Mouse (Mus musculus): Measurements from ENCODE around the gene Dip2c. TPM values are rescaled to one million over a fixed set of nuclear protein-coding genes. Genes with fewer than 3 reads are reported as not detected.

The Dip2c gene
- total RNA-seq, 1 experiment, result 10.6 TPM

DNA sequence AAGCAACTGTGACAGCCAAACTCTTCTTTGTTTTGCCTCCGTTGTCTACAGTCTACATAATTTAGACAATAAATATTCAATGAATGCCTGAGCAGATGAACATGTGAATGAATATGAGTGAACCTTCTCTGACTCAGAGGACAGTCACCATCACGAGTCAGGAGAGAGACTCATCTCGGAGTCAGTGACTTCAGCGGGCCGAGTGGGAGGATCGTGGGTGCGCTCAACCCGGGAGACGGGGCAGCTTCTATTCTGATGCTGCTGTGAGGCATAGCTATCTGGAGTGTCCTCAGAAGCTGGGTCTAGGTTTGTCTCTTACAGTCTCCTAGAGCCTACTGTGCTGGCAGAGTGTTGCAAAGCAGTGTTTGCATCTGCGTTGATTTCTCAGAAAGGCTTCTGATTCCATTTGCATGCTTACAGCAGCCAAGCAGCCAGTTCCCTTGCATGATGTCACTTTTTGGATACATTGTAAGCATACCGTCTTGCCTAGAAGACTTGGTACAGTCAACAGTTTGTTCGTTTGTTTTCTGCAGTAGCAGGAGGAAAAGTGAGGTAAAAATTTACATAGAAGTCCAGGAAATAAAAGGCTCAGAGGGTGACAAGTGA lies 36.6 kb upstream of the Dip2c start:
- in situ Hi-C loops (cut with MboI; ENCODE audit: low sequenced_read_pairs in 2 of 2, unreplicated experiment in 2 of 2), result no loop called here
- TF ChIP-seq ZC3H11A (IDR thresholded peaks at IDR 0.05; ENCODE audit: borderline replicate concordance, low read depth, low read length), result no peak
- no peak for TF ChIP-seq HCFC1 (IDR thresholded peaks at IDR 0.05; ENCODE audit: borderline replicate concordance, insufficient read depth, low read length)
- no peak for TF ChIP-seq MAFK (IDR thresholded peaks at IDR 0.05; ENCODE audit: insufficient read depth, low read depth, low read length)
- TF ChIP-seq ZNF384 (IDR thresholded peaks at IDR 0.05; ENCODE audit: low read depth, low read length), result no peak
- TF ChIP-seq CHD2 (IDR thresholded peaks at IDR 0.05; ENCODE audit: low read depth, low read length), result no peak
- Histone ChIP-seq H3K36me3 (ENCODE audit: control insufficient read depth, insufficient read depth, low read length, poor library complexity, severe bottlenecking) (no peaks in the 10 kb centered on the region), H3K27ac (ENCODE audit: insufficient read depth, low read depth, low read length, poor library complexity, severe bottlenecking) (no peak overlapping the region), H3K4me3 (ENCODE audit: insufficient read depth in 1 of 2, low read depth in 1 of 2, low read length in 2 of 2, poor library complexity in 1 of 2, severe bottlenecking in 1 of 2) (no peak overlapping the region), H3K9ac (ENCODE audit: insufficient read depth, low read depth, low read length, poor library complexity, severe bottlenecking) (no peak overlapping the region), H3K4me1 (ENCODE audit: control insufficient read depth in 2 of 2, insufficient read depth in 2 of 2, low read length in 2 of 2, poor library complexity in 1 of 2) (no peaks in the 10 kb centered on the region), H3K9me3 (ENCODE audit: control insufficient read depth, insufficient read depth, low read depth, low read length) (no peaks in the 10 kb centered on the region)
- no peak for DNase-seq (ENCODE audit: low read depth, low spot score)

DNA sequence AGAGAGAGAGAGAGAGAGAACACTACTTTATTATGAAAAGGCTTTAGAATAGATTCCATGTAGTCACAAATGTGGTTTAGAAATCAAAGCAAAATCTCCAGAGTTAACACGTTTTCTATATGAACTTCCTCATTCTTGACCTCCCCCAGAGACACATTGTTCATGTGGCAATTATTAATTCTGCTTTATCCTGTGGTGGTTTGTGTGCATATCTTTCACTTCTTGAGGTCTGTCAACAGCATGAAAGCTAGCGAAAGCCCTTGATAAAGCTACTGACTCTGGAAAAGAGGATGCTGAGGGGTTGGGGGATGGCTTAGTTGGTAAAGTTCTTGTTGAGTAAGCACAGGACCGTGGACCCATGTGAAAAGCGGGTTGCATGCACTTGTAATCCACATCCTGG lies 14.6 kb upstream of the Dip2c start:
- Histone ChIP-seq H3K27ac (ENCODE audit: insufficient read depth, low read depth, low read length, poor library complexity, severe bottlenecking) (no peak overlapping the region), H3K9me3 (ENCODE audit: control insufficient read depth, insufficient read depth, low read depth, low read length) (no peaks in the 10 kb centered on the region), H3K4me3 (ENCODE audit: insufficient read depth in 1 of 2, low read depth in 1 of 2, low read length in 2 of 2, poor library complexity in 1 of 2, severe bottlenecking in 1 of 2) (no peak overlapping the region), H3K4me1 (ENCODE audit: control insufficient read depth in 2 of 2, insufficient read depth in 2 of 2, low read length in 2 of 2, poor library complexity in 1 of 2) (no peaks in the 10 kb centered on the region), H3K36me3 (ENCODE audit: control insufficient read depth, insufficient read depth, low read length, poor library complexity, severe bottlenecking) (no peaks in the 10 kb centered on the region), H3K9ac (ENCODE audit: insufficient read depth, low read depth, low read length, poor library complexity, severe bottlenecking) (no peak overlapping the region)
- TF ChIP-seq ZNF384 (IDR thresholded peaks at IDR 0.05; ENCODE audit: low read depth, low read length) (no peak), CHD2 (IDR thresholded peaks at IDR 0.05; ENCODE audit: low read depth, low read length) (no peak), ZC3H11A (IDR thresholded peaks at IDR 0.05; ENCODE audit: borderline replicate concordance, low read depth, low read length) (no peak), MAFK (IDR thresholded peaks at IDR 0.05; ENCODE audit: insufficient read depth, low read depth, low read length) (no peak), HCFC1 (IDR thresholded peaks at IDR 0.05; ENCODE audit: borderline replicate concordance, insufficient read depth, low read length) (no peak)
- in situ Hi-C loops (cut with MboI; ENCODE audit: low sequenced_read_pairs in 2 of 2, unreplicated experiment in 2 of 2), result no loop called here
- no peak for DNase-seq (ENCODE audit: low read depth, low spot score)

- Histone ChIP-seq H3K9me3 (ENCODE audit: control insufficient read depth, insufficient read depth, low read depth, low read length) (no peaks in the 10 kb centered on the region), H3K4me1 (ENCODE audit: control insufficient read depth in 2 of 2, insufficient read depth in 2 of 2, low read length in 2 of 2, poor library complexity in 1 of 2) (no peaks in the 10 kb centered on the region), H3K9ac (ENCODE audit: insufficient read depth, low read depth, low read length, poor library complexity, severe bottlenecking) (no peak overlapping the region), H3K36me3 (ENCODE audit: control insufficient read depth, insufficient read depth, low read length, poor library complexity, severe bottlenecking) (no peaks in the 10 kb centered on the region), H3K27ac (ENCODE audit: insufficient read depth, low read depth, low read length, poor library complexity, severe bottlenecking) (no peak overlapping the region), H3K4me3 (ENCODE audit: insufficient read depth in 1 of 2, low read depth in 1 of 2, low read length in 2 of 2, poor library complexity in 1 of 2, severe bottlenecking in 1 of 2) (no peak overlapping the region)
- DNase-seq (ENCODE audit: low read depth, low spot score), result no peak
- in situ Hi-C loops (cut with MboI; ENCODE audit: low sequenced_read_pairs in 2 of 2, unreplicated experiment in 2 of 2), result no loop called here
- no peak for TF ChIP-seq CHD2 (IDR thresholded peaks at IDR 0.05; ENCODE audit: low read depth, low read length)
- no peak for TF ChIP-seq HCFC1 (IDR thresholded peaks at IDR 0.05; ENCODE audit: borderline replicate concordance, insufficient read depth, low read length)
- no peak for TF ChIP-seq ZNF384 (IDR thresholded peaks at IDR 0.05; ENCODE audit: low read depth, low read length)
- TF ChIP-seq MAFK (IDR thresholded peaks at IDR 0.05; ENCODE audit: insufficient read depth, low read depth, low read length), result no peak
- TF ChIP-seq ZC3H11A (IDR thresholded peaks at IDR 0.05; ENCODE audit: borderline replicate concordance, low read depth, low read length), result no peak
Measured at GRCm38 (mm10) chr13:9265516-9265915, 10.8 kb upstream of the Dip2c start.

DNA sequence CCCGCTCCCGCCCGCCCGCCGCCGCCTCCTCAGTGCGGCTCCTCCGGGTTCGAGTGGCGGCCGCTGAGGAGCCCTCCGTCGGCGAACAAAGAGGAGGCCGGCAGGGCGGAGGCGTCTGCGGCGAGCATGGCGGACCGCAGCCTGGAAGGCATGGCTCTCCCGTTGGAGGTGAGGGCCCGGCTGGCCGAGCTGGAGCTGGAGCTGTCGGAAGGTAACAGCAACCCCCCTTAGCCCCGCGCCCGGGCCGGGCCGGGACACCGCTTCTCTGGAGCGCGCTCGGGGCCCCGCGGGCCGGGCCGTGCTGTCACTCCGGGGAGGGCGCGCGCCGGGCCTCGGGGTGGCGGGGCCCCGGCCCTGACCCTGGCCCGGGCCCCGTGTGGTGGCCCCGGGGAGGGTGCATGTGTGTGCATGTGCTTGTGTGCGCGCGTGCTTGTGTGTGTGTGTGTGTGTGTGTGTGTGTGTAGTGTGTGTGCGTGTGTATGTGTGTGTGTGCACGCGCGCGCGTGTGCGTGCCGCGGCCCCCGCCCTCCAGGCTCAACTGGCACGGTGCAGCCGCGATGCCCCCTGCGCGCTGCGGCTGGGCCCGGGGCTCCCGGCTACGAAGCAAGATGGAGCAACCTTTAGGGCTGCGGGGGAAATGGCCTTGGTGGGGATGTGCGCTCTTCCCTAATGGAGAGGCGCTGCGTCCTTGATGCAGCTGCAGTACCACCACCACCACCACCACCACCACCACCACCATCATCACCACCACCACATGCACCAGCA lies 710 bp downstream of the Dip2c start:
- TF ChIP-seq HCFC1 (IDR thresholded peaks at IDR 0.05; ENCODE audit: borderline replicate concordance, insufficient read depth, low read length) (peak; percentile 44; the same call in 1 of the 2 replicates), ZNF384 (IDR thresholded peaks at IDR 0.05; ENCODE audit: low read depth, low read length) (no peak)
- Histone ChIP-seq H3K36me3 (ENCODE audit: control insufficient read depth, insufficient read depth, low read length, poor library complexity, severe bottlenecking) (no peaks in the 10 kb centered on the region), H3K9ac (ENCODE audit: insufficient read depth, low read depth, low read length, poor library complexity, severe bottlenecking) (peak overlapping the region; percentile 89), H3K9me3 (ENCODE audit: control insufficient read depth, insufficient read depth, low read depth, low read length) (no peaks in the 10 kb centered on the region), H3K4me1 (ENCODE audit: control insufficient read depth in 2 of 2, insufficient read depth in 2 of 2, low read length in 2 of 2, poor library complexity in 1 of 2) (peaks cover 4 to 6% of the 10 kb centered on the region in 2 experiments; a peak in 3 of 4 replicates), H3K4me3 (ENCODE audit: insufficient read depth in 1 of 2, low read depth in 1 of 2, low read length in 2 of 2, poor library complexity in 1 of 2, severe bottlenecking in 1 of 2) (peak overlapping the region; percentile 88 to 91), H3K27ac (ENCODE audit: insufficient read depth, low read depth, low read length, poor library complexity, severe bottlenecking) (peak overlapping the region; percentile 45; the same call in 1 of the 2 replicates)
- peak; percentile 21 for DNase-seq (ENCODE audit: low read depth, low spot score)
- in situ Hi-C loops (cut with MboI; ENCODE audit: low sequenced_read_pairs in 2 of 2, unreplicated experiment in 2 of 2), result no loop called here

All from ES-E14 (cell line).